Mouse (Mus musculus) kidney, postnatal 0 days (tissue): ENCODE results near the gene Lcn10. TPM values are rescaled to one million over a fixed set of nuclear protein-coding genes. Genes with fewer than 3 reads are reported as not detected.
"Not testable (repeated sequence)": the region's sequence is repeated elsewhere in the genome, so short reads cannot be mapped to it uniquely, and the experiment has no call there.

Experiments used
- ATAC-seq: fragments of 200-750 bp; cut with Nextera tagmentation; replicated peaks from 2 replicates; pipeline ENCODE4 v1.8.0; 2017; ENCODE audit warnings: low read depth, moderate number of reproducible peaks, moderate TSS enrichment, moderate library complexity; ENCODE audit not compliant: low FRiP score
- DNase-seq: peaks from one replicate; pipeline ENCODE4 v3.0.0-alpha.2; 2016; ENCODE audit warnings: low spot score
- H3K27ac ChIP-seq: fragments of 300-500 bp; sonication (generic); 2 replicates; pipeline ENCODE4 v1.5.1; 2014; ENCODE audit warnings: mild to moderate bottlenecking
- H3K27me3 ChIP-seq: fragments of 300-500 bp; sonication (generic); 2 replicates; pipeline ENCODE4 v1.6.1; 2014; ENCODE audit warnings: low read length, mixed read lengths; ENCODE audit not compliant: insufficient read depth
- H3K36me3 ChIP-seq: fragments of 300-500 bp; sonication (generic); 2 replicates; pipeline ENCODE4 v1.6.1; 2014; ENCODE audit warnings: low read length, mixed read lengths; ENCODE audit not compliant: insufficient read depth
- H3K4me1 ChIP-seq: fragments of 300-500 bp; sonication (generic); replicated peaks from 2 replicates; pipeline ENCODE4 v1.6.1; 2014; ENCODE audit warnings: antibody characterized with exemption, low read length, mixed read lengths; ENCODE audit not compliant: insufficient read depth
- H3K4me2 ChIP-seq: fragments of 300-500 bp; sonication (generic); 2 replicates; pipeline ENCODE4 v1.6.1; 2014; ENCODE audit warnings: mild to moderate bottlenecking, low read length, moderate library complexity, mixed read lengths
- H3K4me3 ChIP-seq: fragments of 300-500 bp; sonication (generic); replicated peaks from 2 replicates; pipeline ENCODE4 v1.5.1; 2014; ENCODE audit warnings: low read depth, low read length
- H3K9ac ChIP-seq: fragments of 300-500 bp; sonication (generic); 2 replicates; pipeline ENCODE4 v1.6.1; 2014; ENCODE audit warnings: low read depth, low read length
- H3K9me3 ChIP-seq: fragments of 300-500 bp; sonication (generic); replicated peaks from 2 replicates; pipeline ENCODE4 v1.6.1; 2016; ENCODE audit warnings: low read length, inconsistent platforms, mixed read lengths
- CTCF ChIP-seq: IDR thresholded peaks from 2 replicates; pipeline ENCODE4 v1.5.1; 2016; ENCODE audit warnings: antibody characterized with exemption, low read depth, mild to moderate bottlenecking, moderate library complexity
- WGBS: fragments of 180-500 bp; shearing (Covaris S2); extraction: QIAGEN DNeasy Blood & Tissue Kit; methylation state at CpG from one replicate; pipeline ENCODE4 v1.1.7; 2014; 5-methylcytosine and 5-hydroxymethylcytosine counted together
- polyA plus RNA-seq: library from polyadenylated mRNA; unstranded; fragments of >200 nt; fragmentation: Nextera tagmentation; extraction: Ambion mirVana; gene quantifications from 2 replicates; pipeline ENCODE4 v1.2.1, GENCODE M21; 2015

The Lcn10 gene
- polyA plus RNA-seq, 1 experiment from 2014 or later: not detected

- Histone ChIP-seq H3K27me3 (no peaks in the 10 kb centered on the region), H3K36me3 (no peaks in the 10 kb centered on the region), H3K4me3 (no peak within 1 kb of the TSS), H3K4me2 (no peak within 1 kb of the TSS), H3K4me1 (no peaks in the 10 kb centered on the region), H3K27ac (no peak within 1 kb of the TSS), H3K9ac (no peak within 1 kb of the TSS), H3K9me3 (no peaks in the 10 kb centered on the region)
- 93% methylated on average over 3 of the region's 3 CpGs for WGBS
- TF ChIP-seq CTCF: no peak
- DNase-seq (no peak), ATAC-seq (no peak)
Observed at GRCm38 (mm10) chr2:25676486-25676885, 6.0 kb upstream of the Lcn10 start, which contains the start of gene Lcn6. Gene Lcn6 (plus strand): TSS chr2:25676786.

GRCm38 (mm10) chr2:25679559-25679958, 3.0 kb upstream of the Lcn10 start:
- TF ChIP-seq CTCF: no peak
- Histone ChIP-seq H3K4me3 (no peak overlapping the region), H3K27me3 (no peaks in the 10 kb centered on the region), H3K4me1 (no peaks in the 10 kb centered on the region), H3K27ac (no peak overlapping the region), H3K9ac (no peak overlapping the region), H3K9me3 (no peaks in the 10 kb centered on the region), H3K4me2 (no peak overlapping the region), H3K36me3 (no peaks in the 10 kb centered on the region)
- 76% methylated on average over 6 of the region's 6 CpGs for WGBS
- DNase-seq: no peak
- ATAC-seq: no peak

GRCm38 (mm10) chr2:25686941-25687340, 4.4 kb downstream of the Lcn10 start:
- H3K4me2 ChIP-seq: no peak overlapping the region

GRCm38 (mm10) chr2:25694605-25695004, 12.1 kb downstream of the Lcn10 start:
- peak; percentile 76 for DNase-seq
- TF ChIP-seq CTCF: peak; percentile 81
- Histone ChIP-seq H3K9me3 (no peaks in the 10 kb centered on the region), H3K27ac (no peak overlapping the region), H3K9ac (no peak overlapping the region), H3K4me3 (no peak overlapping the region), H3K27me3 (no peaks in the 10 kb centered on the region), H3K36me3 (no peaks in the 10 kb centered on the region), H3K4me1 (no peaks in the 10 kb centered on the region; the same call in 1 of the 2 replicates), H3K4me2 (no peak overlapping the region)
- ATAC-seq: no peak

More at GRCm38 (mm10) chr2:25686941-25687340, 4.4 kb downstream of the Lcn10 start:
- DNase-seq (no peak), ATAC-seq (no peak)
- Histone ChIP-seq H3K27ac (no peak overlapping the region), H3K4me1 (no peaks in the 10 kb centered on the region), H3K4me3 (no peak overlapping the region), H3K9me3 (no peaks in the 10 kb centered on the region), H3K36me3 (no peaks in the 10 kb centered on the region), H3K9ac (no peak overlapping the region), H3K27me3 (no peaks in the 10 kb centered on the region)
- no peak; the same call in 1 of the 2 replicates for TF ChIP-seq CTCF
- WGBS: 74% methylated on average over 4 of the region's 4 CpGs

- no peak for DNase-seq
Observed at GRCm38 (mm10) chr2:25696951-25697350, 14.4 kb downstream of the Lcn10 start.

GRCm38 (mm10) chr2:25698696-25699095, 16.2 kb downstream of the Lcn10 start:
- Histone ChIP-seq H3K27ac (no peak overlapping the region), H3K4me2 (no peak overlapping the region), H3K9ac (no peak overlapping the region), H3K27me3 (no peaks in the 10 kb centered on the region), H3K4me3 (no peak overlapping the region), H3K4me1 (no peaks in the 10 kb centered on the region; the same call in 1 of the 2 replicates), H3K36me3 (no peaks in the 10 kb centered on the region), H3K9me3 (no peaks in the 10 kb centered on the region)
- no peak for TF ChIP-seq CTCF
- ATAC-seq (no peak), DNase-seq (no peak)
- 72% methylated on average over 2 of the region's 2 CpGs for WGBS

More at GRCm38 (mm10) chr2:25696951-25697350, 14.4 kb downstream of the Lcn10 start:
- no peaks in the 10 kb centered on the region for H3K27me3 ChIP-seq
- ATAC-seq: no peak
- H3K4me3 ChIP-seq: no peak overlapping the region
- no peaks in the 10 kb centered on the region for H3K9me3 ChIP-seq
- H3K4me1 ChIP-seq: no peaks in the 10 kb centered on the region; the same call in 1 of the 2 replicates
- H3K36me3 ChIP-seq: no peaks in the 10 kb centered on the region
- TF ChIP-seq CTCF: no peak
- no peak overlapping the region for H3K9ac ChIP-seq
- WGBS: 21% methylated on average over 4 of the region's 4 CpGs
- H3K27ac ChIP-seq: no peak overlapping the region
- no peak overlapping the region for H3K4me2 ChIP-seq

- H3K9ac ChIP-seq, H3K4me3 ChIP-seq, H3K4me1 ChIP-seq, H3K36me3 ChIP-seq, H3K27me3 ChIP-seq, H3K9me3 ChIP-seq, DNase-seq, H3K27ac ChIP-seq, H3K4me2 ChIP-seq, ATAC-seq: not testable (repeated sequence)
- WGBS: 91% methylated on average over 3 of the region's 3 CpGs
Observed at GRCm38 (mm10) chr2:25699743-25700142, 17.2 kb downstream of the Lcn10 start, which contains the start of gene Obp2a. Gene Obp2a (plus strand): TSS chr2:25700043.
